Mouse (Mus musculus) G1E (cell line): Measurements from ENCODE around the gene Akap6.

Source experiments
- CTCF ChIP-seq: IDR thresholded peaks from 2 replicates; pipeline ENCODE4 v1.5.1; 2012; ENCODE audit warnings: low read depth, low read length, inconsistent platforms, mixed read lengths
- GATA2 ChIP-seq: IDR thresholded peaks from 2 replicates; pipeline ENCODE4 v1.6.1; 2012; ENCODE audit warnings: low read depth, low read length, inconsistent platforms, borderline replicate concordance
- POLR2AphosphoS5 ChIP-seq: IDR thresholded peaks from 2 replicates; pipeline ENCODE4 v1.6.1; 2012; ENCODE audit warnings: low read depth, low read length, inconsistent platforms; ENCODE audit not compliant: insufficient replicate concordance
- TAL1 ChIP-seq: conservative IDR thresholded peaks from 2 replicates; pipeline ENCODE4 v1.6.1; 2012; ENCODE audit warnings: low read depth, low read length, inconsistent platforms, mixed read lengths

DNA sequence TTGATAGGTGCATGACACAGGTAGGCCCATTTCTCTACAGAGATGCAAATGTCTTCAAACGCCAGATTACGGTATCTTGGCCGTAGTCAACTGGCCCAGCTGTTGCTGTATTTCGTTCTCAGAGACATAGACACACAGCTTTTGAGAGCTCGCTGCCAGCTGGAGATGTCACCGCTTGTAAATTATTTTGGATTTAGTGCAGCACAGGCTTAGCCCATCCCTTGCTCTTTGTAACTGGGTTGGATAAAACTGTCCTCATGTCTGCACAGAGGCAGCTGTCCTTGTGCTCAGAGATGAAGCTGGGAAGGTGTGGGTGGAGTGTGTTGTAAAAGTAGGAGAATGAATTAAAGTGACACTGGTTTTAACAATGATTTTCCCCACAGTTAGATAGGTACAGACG is 193.3 kb downstream of the Akap6 start:
- no peak for TF ChIP-seq CTCF
- TF ChIP-seq GATA2 = no peak
- TF ChIP-seq TAL1 = no peak
- TF ChIP-seq POLR2AphosphoS5 = no peak
